Mouse (Mus musculus): ENCODE measurements at regions not wholly inside any gene's neighbourhood (a gene's known extent, or its start where the extent isn't known, plus 50 kb on each side); places are given as distances from the start of the nearest gene placed in this dataset.

DNA sequence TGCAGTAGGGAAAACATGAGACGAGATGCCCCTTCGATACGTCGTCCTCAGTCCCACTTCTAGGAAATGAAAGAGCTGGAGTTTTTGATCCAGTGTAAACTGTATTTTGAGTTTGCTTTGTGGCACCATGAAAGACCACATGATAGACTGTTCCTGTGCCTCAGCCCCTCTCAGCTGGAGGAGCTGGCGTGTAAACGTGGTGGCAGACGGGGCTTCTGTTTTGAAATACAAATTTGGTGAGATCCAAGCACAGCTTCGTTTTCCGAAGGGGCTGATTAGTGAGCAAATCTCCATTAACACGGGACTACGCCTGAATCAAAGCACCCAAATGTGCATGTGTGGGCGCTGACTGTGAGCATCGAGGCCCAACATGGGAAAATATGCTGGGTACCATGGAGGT lies 70.4 kb upstream of the Cbln4 start:
- TF ChIP-seq CTCF (IDR thresholded peaks at IDR 0.05; ENCODE audit: low read depth) (no peak), EP300 (optimal IDR thresholded peaks at IDR 0.05) (no peak)

Measured in stomach, postnatal 0 days (tissue).